Mouse (Mus musculus) kidney, postnatal 0 days (tissue): ENCODE results near the gene Ankar. TPM values are rescaled to one million over a fixed set of nuclear protein-coding genes. Genes with fewer than 3 reads are reported as not detected.

ENCODE experiments used
- ATAC-seq: fragments of 200-750 bp; cut with Nextera tagmentation; replicated peaks from 2 replicates; pipeline ENCODE4 v1.8.0; 2017; ENCODE audit warnings: low read depth, moderate number of reproducible peaks, moderate TSS enrichment, moderate library complexity; ENCODE audit not compliant: low FRiP score
- DNase-seq: peaks from one replicate; pipeline ENCODE4 v3.0.0-alpha.2; 2016; ENCODE audit warnings: low spot score
- H3K27ac ChIP-seq: fragments of 300-500 bp; sonication (generic); 2 replicates; pipeline ENCODE4 v1.5.1; 2014; ENCODE audit warnings: mild to moderate bottlenecking
- H3K27me3 ChIP-seq: fragments of 300-500 bp; sonication (generic); 2 replicates; pipeline ENCODE4 v1.6.1; 2014; ENCODE audit warnings: low read length, mixed read lengths; ENCODE audit not compliant: insufficient read depth
- H3K36me3 ChIP-seq: fragments of 300-500 bp; sonication (generic); 2 replicates; pipeline ENCODE4 v1.6.1; 2014; ENCODE audit warnings: low read length, mixed read lengths; ENCODE audit not compliant: insufficient read depth
- H3K4me1 ChIP-seq: fragments of 300-500 bp; sonication (generic); replicated peaks from 2 replicates; pipeline ENCODE4 v1.6.1; 2014; ENCODE audit warnings: antibody characterized with exemption, low read length, mixed read lengths; ENCODE audit not compliant: insufficient read depth
- H3K4me2 ChIP-seq: fragments of 300-500 bp; sonication (generic); 2 replicates; pipeline ENCODE4 v1.6.1; 2014; ENCODE audit warnings: mild to moderate bottlenecking, low read length, moderate library complexity, mixed read lengths
- H3K4me3 ChIP-seq: fragments of 300-500 bp; sonication (generic); replicated peaks from 2 replicates; pipeline ENCODE4 v1.5.1; 2014; ENCODE audit warnings: low read depth, low read length
- H3K9ac ChIP-seq: fragments of 300-500 bp; sonication (generic); 2 replicates; pipeline ENCODE4 v1.6.1; 2014; ENCODE audit warnings: low read depth, low read length
- H3K9me3 ChIP-seq: fragments of 300-500 bp; sonication (generic); replicated peaks from 2 replicates; pipeline ENCODE4 v1.6.1; 2016; ENCODE audit warnings: low read length, inconsistent platforms, mixed read lengths
- CTCF ChIP-seq: IDR thresholded peaks from 2 replicates; pipeline ENCODE4 v1.5.1; 2016; ENCODE audit warnings: antibody characterized with exemption, low read depth, mild to moderate bottlenecking, moderate library complexity
- WGBS: fragments of 180-500 bp; shearing (Covaris S2); extraction: QIAGEN DNeasy Blood & Tissue Kit; methylation state at CpG from one replicate; pipeline ENCODE4 v1.1.7; 2014; 5-methylcytosine and 5-hydroxymethylcytosine counted together
- polyA plus RNA-seq: library from polyadenylated mRNA; unstranded; fragments of >200 nt; fragmentation: Nextera tagmentation; extraction: Ambion mirVana; gene quantifications from 2 replicates; pipeline ENCODE4 v1.2.1, GENCODE M21; 2015

Ankar gene
- polyA plus RNA-seq, 1 experiment from 2014 or later, result not detected

DNA sequence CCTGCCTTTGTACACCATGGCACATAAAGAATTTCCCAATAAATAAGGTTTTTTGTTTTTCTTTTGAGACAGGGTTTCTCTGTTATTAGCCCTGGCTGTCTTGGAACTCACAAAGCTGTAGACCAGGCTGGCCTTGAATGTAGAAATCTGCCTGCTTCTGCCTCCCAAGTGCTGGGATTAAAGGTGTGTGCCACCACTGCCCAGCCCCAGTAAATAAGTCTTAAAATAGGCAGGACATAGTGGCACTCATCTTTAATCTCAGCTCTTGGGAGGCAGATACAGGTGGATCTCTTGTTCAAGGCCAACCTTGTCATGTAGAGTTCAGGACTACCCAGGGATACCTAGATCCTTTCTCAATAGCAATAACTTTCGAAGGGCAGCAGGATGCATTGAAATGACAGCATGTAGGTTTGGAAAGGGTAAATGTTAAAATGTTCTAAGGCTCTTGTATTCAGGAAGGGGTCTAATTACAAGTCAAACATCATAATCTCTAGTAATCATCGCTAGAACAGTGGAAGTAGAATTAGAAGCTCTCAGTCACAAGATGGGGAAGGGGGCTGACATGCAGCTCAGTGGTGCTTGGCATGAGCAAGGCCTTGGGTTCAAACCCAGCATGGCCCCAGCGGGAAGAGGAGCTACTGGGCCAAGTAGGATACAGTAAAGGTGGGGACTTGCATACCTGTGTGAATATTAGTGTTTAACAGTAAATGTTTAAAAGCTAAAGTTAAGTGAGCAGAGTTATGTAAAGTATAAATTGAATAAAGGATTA lies 15.4 kb upstream of the Ankar start:
- Histone ChIP-seq H3K9ac (no peak overlapping the region), H3K4me3 (no peak overlapping the region), H3K4me1 (peaks cover 8% of the 10 kb centered on the region; the same call in 1 of the 2 replicates), H3K36me3 (peaks cover 9% of the 10 kb centered on the region), H3K27me3 (no peaks in the 10 kb centered on the region), H3K9me3 (no peaks in the 10 kb centered on the region), H3K27ac (no peak overlapping the region), H3K4me2 (no peak overlapping the region)
- 65% methylated on average over 3 of the region's 3 CpGs for WGBS
- TF ChIP-seq CTCF, result no peak
- ATAC-seq (no peak), DNase-seq (no peak)

DNA sequence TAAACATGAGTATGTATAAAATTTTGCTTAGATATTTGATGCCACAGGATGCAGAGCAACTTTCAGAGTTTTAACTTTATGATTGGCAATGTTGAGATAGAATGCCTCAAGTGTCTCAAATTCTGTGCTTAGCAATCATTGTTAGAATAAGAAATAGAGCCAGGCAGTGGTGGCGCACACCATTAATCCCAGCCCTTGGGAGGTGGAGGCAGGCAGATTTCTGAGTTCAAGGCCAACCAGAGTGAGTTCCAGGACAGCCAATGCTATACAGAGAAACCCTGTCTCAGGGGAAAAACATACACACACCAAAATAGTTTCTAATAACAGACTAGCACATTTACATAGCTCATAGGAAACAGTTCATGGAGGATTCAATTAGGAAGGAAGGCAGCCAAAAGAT lies 14.7 kb upstream of the Ankar start:
- Histone ChIP-seq H3K27ac (no peak overlapping the region), H3K4me1 (peaks cover 8% of the 10 kb centered on the region; the same call in 1 of the 2 replicates), H3K36me3 (peaks cover 9% of the 10 kb centered on the region), H3K4me2 (no peak overlapping the region), H3K9me3 (no peaks in the 10 kb centered on the region), H3K9ac (no peak overlapping the region), H3K4me3 (no peak overlapping the region), H3K27me3 (no peaks in the 10 kb centered on the region)
- DNase-seq (no peak), ATAC-seq (no peak)
- WGBS, result 93% methylated on average over 1 of the region's 1 CpGs
- TF ChIP-seq CTCF, result no peak

DNA sequence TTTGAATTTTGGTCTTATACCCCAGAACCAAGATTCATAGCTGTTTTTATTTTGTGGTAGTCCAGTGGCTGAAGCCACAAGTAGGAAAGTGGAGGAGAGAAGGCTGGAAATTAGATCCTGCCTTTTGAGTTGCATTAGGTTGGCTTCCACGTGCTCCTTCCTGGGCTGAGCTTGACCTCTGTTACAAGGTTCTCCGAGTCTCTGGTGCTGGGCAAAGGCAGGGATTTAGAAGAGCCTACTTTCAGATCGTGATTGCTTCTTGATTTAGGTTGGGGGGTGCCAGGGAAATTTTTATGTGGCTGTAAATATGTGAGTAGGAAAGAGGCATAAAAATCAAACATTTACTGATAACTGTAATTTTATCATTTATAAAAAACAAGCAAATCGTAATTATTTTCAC lies 14.2 kb upstream of the Ankar start:
- Histone ChIP-seq H3K36me3 (peaks cover 9% of the 10 kb centered on the region), H3K27me3 (no peaks in the 10 kb centered on the region), H3K9me3 (no peaks in the 10 kb centered on the region), H3K4me1 (peaks cover 8% of the 10 kb centered on the region; the same call in 1 of the 2 replicates), H3K4me3 (no peak overlapping the region), H3K4me2 (no peak overlapping the region), H3K9ac (no peak overlapping the region), H3K27ac (no peak overlapping the region)
- TF ChIP-seq CTCF, result no peak
- no peak for DNase-seq
- ATAC-seq, result no peak
- WGBS, result 43% methylated on average over 4 of the region's 4 CpGs

DNA sequence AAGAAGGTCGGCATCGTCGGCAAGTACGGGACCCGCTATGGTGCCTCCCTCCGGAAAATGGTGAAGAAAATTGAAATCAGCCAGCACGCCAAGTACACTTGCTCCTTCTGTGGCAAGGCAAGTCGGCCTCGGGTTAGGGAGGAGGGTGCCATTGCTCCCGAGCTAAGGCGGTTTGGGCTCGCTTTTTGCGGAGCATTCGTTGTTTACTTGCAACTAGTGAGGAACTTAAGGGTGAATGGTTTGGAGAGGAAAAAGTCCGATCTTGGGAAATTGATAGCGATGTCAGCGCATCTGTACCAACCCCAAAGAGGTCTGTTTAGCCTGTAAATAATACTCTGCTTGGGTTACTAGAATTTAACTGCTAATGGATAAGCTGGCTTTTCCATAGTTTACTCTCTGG lies 11.3 kb upstream of the Ankar start:
- H3K36me3 ChIP-seq, result peaks cover 9% of the 10 kb centered on the region
- peak overlapping the region; percentile 82 for H3K27ac ChIP-seq
- no peak for TF ChIP-seq CTCF
- peak overlapping the region; percentile 66 for H3K4me2 ChIP-seq
- WGBS, result 1% methylated on average over 17 of the region's 17 CpGs
- peak overlapping the region; percentile 71 for H3K4me3 ChIP-seq
- H3K4me1 ChIP-seq, result peaks cover 8% of the 10 kb centered on the region; the same call in 1 of the 2 replicates
- no peaks in the 10 kb centered on the region for H3K27me3 ChIP-seq
- H3K9ac ChIP-seq, result peak overlapping the region; percentile 75
- H3K9me3 ChIP-seq, result no peaks in the 10 kb centered on the region
- ATAC-seq (0 out of 2 replicates have a peak, but pooled peaks have one; percentile 1), DNase-seq (peak; percentile 40)

DNA sequence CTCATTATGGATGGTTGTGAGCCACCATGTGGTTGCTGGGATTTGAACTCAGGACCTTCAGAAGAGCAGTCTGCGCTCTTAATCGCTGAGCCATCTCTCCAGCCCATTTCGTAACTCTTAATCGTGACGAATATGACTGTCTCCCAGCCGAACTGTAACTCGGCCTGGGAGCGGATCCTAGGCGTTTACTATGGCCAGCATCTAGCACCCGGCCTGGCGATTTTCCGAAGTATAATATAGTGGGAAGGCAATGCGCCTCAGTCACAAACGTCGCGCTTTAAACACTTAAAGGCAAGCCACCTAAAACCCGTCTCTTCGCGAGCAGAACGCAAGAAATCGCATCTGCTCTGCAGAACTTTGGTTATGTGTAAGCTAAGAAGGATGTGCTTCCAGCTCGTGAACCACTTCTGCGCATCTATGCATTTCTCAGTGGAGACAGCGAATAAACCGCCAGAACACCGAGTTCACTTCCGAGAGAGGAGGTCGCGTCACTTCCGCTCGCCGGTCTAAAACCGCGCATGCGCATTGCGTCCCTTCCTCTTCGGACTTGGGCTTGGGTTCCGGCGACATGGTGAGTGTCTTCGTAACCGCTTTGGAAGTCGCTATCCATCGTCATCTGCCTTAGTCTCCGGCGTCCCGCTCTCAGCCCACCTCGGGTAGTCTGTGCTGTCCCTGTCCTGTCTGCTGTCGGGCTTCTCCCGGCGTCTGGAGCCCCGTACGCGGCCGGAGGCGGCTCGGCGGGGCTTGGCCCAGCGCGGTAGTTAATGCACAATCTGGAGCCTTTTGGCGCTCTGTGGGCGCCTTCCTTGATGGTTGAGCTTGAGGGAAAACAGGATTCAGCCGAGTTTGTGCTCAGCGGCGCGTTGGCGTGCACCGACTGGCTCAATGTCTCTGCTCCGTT lies 10.6 kb upstream of the Ankar start, which contains the start of gene Rpl37a:
Gene Rpl37a (plus strand): TSS at position 538 of the 901 bp plus-strand sequence.
- H3K27ac ChIP-seq, result peak within 1 kb of the TSS; percentile 84
- peak within 1 kb of the TSS; percentile 75 for H3K9ac ChIP-seq
- peak within 1 kb of the TSS; percentile 66 for H3K4me2 ChIP-seq
- peak; percentile 15; the same call in 1 of the 2 replicates for TF ChIP-seq CTCF
- no peaks in the 10 kb centered on the region for H3K27me3 ChIP-seq
- 2% methylated on average over 68 of the region's 68 CpGs for WGBS
- H3K9me3 ChIP-seq, result no peaks in the 10 kb centered on the region
- H3K36me3 ChIP-seq, result peaks cover 9% of the 10 kb centered on the region
- DNase-seq, result peak; percentile 98
- peak within 1 kb of the TSS; percentile 71 for H3K4me3 ChIP-seq
- peaks cover 8% of the 10 kb centered on the region; the same call in 1 of the 2 replicates for H3K4me1 ChIP-seq
- peak; percentile 90 for ATAC-seq

DNA sequence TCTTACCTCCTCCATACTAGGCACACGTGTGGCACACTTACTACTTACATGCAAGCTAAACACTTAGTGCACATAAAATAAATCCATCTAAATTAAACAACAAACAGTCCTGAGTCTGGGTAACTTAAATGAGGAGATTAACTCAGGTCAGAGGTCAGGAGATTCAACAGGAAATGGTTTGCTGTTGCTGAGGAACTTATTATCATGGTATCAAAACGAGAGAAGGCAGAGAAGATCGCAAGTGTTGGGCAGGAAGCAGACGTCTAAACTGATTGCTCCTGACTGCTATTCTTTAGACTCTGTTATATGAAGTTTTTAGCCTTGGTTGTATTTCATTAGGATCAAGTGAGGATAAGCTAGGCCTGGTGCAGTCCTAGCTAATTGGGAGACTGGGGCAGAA lies 7.1 kb upstream of the Ankar start:
- H3K4me2 ChIP-seq, result no peak overlapping the region
- no peaks in the 10 kb centered on the region for H3K4me1 ChIP-seq
- WGBS, result 52% methylated on average over 4 of the region's 4 CpGs
- no peak for TF ChIP-seq CTCF
- DNase-seq (no peak), ATAC-seq (no peak)
- no peaks in the 10 kb centered on the region for H3K9me3 ChIP-seq
- H3K9ac ChIP-seq, result no peak overlapping the region
- no peak overlapping the region for H3K27ac ChIP-seq
- H3K36me3 ChIP-seq, result no peaks in the 10 kb centered on the region
- no peaks in the 10 kb centered on the region for H3K27me3 ChIP-seq
- H3K4me3 ChIP-seq, result no peak overlapping the region
